Mouse (Mus musculus): ENCODE results near the gene Fmnl1. TPM values are rescaled to one million over a fixed set of nuclear protein-coding genes. Genes with fewer than 3 reads are reported as not detected.

The Fmnl1 gene
- polyA plus RNA-seq, 1 experiment from 2014 or later = 5.9 TPM

DNA sequence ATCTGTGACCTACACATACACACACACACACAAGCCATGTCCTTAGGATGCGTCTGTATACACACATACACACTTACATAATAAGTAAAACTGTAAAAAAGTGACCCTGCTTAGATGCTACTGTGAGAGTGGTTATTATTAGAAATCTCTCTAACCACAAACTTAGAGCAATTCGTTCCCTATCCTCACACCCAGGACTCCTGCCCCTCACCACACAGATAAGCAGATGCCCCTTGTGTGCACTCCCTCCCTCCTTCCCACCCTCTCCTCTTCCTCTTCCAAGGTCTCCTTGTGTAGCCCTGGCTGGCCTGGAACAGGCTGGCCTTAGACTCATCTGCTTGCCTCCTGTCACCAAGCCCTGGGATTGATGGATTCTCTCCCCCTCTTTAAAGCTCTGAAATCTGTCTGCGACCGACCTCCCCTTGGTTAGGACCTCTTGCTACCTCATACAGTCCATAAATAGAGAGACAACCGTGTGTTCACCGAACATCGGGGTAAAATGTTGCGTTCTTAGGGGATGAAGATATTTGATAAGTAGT is 34.8 kb upstream of the Fmnl1 start:
- Histone ChIP-seq H3K27me3 (ENCODE audit: insufficient read depth, low read length) (no peaks in the 10 kb centered on the region), H3K27ac (ENCODE audit: low read depth) (no peak overlapping the region), H3K4me2 (ENCODE audit: low read depth, low read length) (no peak overlapping the region), H3K4me3 (ENCODE audit: low read depth, low read length) (no peak overlapping the region), H3K9me3 (ENCODE audit: low read length) (no peaks in the 10 kb centered on the region), H3K4me1 (ENCODE audit: insufficient read depth) (peaks cover 25% of the 10 kb centered on the region), H3K36me3 (replicated peaks; ENCODE audit: insufficient read depth, low read length) (no peaks in the 10 kb centered on the region), H3K9ac (replicated peaks) (0 out of 2 replicates have a peak overlapping the region, but pooled peaks have one; percentile 30)
- DNase-seq (no peak), ATAC-seq (no peak)
- TF ChIP-seq EP300 (IDR thresholded peaks at IDR 0.05; ENCODE audit: low read depth) = peak; percentile 43
- no peak for TF ChIP-seq CTCF (IDR thresholded peaks at IDR 0.05; ENCODE audit: low read depth)
- 37% methylated on average over 8 of the region's 8 CpGs for WGBS (ENCODE audit: insufficient replicate concordance)

DNA sequence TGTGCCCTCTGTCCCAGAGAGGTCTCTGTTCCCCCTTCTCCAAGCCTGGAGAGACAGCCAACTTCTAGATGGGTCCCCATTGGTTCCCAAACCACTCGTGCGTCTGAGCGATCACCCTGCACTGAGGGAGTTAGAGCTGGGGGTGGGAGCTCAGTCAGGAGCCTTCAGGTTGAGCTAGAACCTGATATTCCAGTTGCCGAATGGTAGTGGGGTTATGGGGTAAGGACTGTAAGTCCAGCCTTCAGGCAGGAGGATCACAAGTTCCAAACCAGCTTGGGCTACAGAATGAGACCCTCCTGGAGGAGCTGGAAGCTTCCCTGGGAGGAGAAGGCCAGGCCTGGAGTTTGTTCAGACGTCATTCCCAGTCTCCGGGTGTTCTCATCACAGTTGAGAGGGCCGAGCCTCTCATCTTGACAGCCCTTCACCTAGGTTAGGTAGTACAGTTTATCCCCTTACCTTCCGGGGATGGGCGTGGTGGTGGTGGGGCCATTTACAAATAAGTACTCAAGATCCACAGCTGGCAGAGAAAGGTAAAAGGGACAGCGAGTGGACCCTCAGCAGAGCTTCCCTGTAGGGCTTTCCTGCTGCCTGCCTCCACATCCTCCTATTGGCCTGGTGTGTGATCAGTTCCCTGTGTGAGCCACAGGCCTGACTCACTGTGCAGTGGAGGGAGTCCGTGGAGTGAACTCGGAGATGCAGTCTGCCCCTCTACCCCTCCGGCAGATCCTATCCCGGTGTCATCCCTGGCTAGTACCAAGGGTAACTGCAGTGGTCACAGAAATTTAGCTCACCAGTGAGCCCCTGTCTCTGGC is 30.8 kb upstream of the Fmnl1 start:
- no peak for TF ChIP-seq CTCF (IDR thresholded peaks at IDR 0.05; ENCODE audit: low read depth)
- TF ChIP-seq EP300 (IDR thresholded peaks at IDR 0.05; ENCODE audit: low read depth) = no peak
- Histone ChIP-seq H3K36me3 (replicated peaks; ENCODE audit: insufficient read depth, low read length) (no peaks in the 10 kb centered on the region), H3K27ac (ENCODE audit: low read depth) (peak overlapping the region; percentile 64), H3K4me2 (ENCODE audit: low read depth, low read length) (no peak overlapping the region), H3K4me3 (ENCODE audit: low read depth, low read length) (no peak overlapping the region), H3K9me3 (ENCODE audit: low read length) (no peaks in the 10 kb centered on the region), H3K4me1 (ENCODE audit: insufficient read depth) (peaks cover 22% of the 10 kb centered on the region), H3K27me3 (ENCODE audit: insufficient read depth, low read length) (no peaks in the 10 kb centered on the region), H3K9ac (replicated peaks) (no peak overlapping the region)
- DNase-seq (no peak), ATAC-seq (no peak)
- WGBS (ENCODE audit: insufficient replicate concordance) = 86% methylated on average over 14 of the region's 14 CpGs

DNA sequence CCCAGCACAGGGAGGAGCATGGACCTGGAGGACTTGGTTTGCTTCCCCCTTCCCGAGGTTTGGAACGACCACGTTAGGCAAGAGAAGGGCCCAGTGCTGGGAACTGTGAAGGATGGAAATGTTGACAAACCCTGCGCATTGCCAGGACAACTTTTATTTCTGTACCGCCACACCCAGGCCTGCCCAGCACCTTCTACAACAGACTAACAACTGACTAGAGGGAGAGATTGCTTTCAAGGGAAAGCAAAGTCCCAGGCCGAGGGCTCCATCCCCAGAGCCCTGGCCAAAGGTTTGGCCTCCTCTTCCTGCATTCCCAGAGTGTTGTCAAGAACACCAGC is 30.2 kb upstream of the Fmnl1 start:
- H3K27ac ChIP-seq (ENCODE audit: low read depth) = peak overlapping the region; percentile 64
- no peaks in the 10 kb centered on the region for H3K36me3 ChIP-seq (replicated peaks; ENCODE audit: insufficient read depth, low read length)
- H3K27me3 ChIP-seq (ENCODE audit: insufficient read depth, low read length) = no peaks in the 10 kb centered on the region
- H3K9me3 ChIP-seq (ENCODE audit: low read length) = no peaks in the 10 kb centered on the region
- WGBS (ENCODE audit: insufficient replicate concordance) = 64% methylated on average over 6 of the region's 6 CpGs
- DNase-seq (no peak), ATAC-seq (no peak)
- no peak overlapping the region for H3K9ac ChIP-seq (replicated peaks)
- TF ChIP-seq EP300 (IDR thresholded peaks at IDR 0.05; ENCODE audit: low read depth) (no peak), CTCF (IDR thresholded peaks at IDR 0.05; ENCODE audit: low read depth) (no peak)
- no peak overlapping the region for H3K4me2 ChIP-seq (ENCODE audit: low read depth, low read length)
- H3K4me3 ChIP-seq (ENCODE audit: low read depth, low read length) = no peak overlapping the region
- H3K4me1 ChIP-seq (ENCODE audit: insufficient read depth) = peaks cover 20% of the 10 kb centered on the region

DNA sequence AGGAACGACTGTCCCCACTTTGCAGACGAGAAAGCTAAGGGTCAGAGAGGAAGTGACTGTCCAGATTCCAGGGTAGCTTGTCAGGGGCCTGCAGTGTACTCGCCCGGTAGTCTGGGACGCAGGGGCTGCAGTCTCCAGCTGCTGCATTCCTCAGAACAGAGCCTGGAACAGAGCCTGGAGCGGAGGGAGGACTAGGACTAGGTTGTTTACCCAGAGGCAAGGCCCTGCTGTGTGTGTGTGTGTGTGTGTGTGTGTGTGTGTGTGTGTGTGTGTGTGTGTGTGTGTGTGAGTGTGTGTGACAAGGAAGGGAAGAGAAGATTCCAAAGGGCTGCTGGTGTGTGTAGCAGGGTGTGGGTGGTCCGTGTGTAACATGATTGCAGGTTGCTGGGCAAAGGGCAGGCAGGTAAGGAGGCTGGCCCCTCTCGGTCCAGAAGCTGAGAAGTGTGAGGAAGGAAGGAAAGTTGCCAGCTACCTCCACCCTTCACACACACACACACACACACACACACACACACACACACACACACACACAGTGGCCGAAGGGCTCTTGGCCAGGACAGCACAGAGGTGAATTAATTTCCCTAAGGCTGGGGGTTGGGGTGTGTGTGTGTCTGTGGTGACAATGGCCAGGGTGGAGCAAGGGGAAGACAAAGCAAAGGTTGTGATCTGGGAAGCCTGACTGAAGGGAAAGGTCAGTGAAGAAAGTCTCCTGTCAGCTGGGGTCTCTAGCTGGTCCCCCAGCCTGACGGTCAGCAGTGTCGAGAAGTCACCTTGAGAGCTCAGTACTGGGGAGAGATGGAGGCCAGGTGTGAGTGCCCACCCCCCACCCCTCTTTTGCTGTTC is 29.6 kb upstream of the Fmnl1 start:
- Histone ChIP-seq H3K9me3 (ENCODE audit: low read length) (no peaks in the 10 kb centered on the region), H3K9ac (replicated peaks) (no peak overlapping the region), H3K4me1 (ENCODE audit: insufficient read depth) (peaks cover 20% of the 10 kb centered on the region), H3K4me2 (ENCODE audit: low read depth, low read length) (no peak overlapping the region), H3K27ac (ENCODE audit: low read depth) (peak overlapping the region; percentile 64), H3K4me3 (ENCODE audit: low read depth, low read length) (no peak overlapping the region), H3K27me3 (ENCODE audit: insufficient read depth, low read length) (no peaks in the 10 kb centered on the region), H3K36me3 (replicated peaks; ENCODE audit: insufficient read depth, low read length) (no peaks in the 10 kb centered on the region)
- peak; percentile 34 for ATAC-seq
- no peak for TF ChIP-seq EP300 (IDR thresholded peaks at IDR 0.05; ENCODE audit: low read depth)
- TF ChIP-seq CTCF (IDR thresholded peaks at IDR 0.05; ENCODE audit: low read depth) = no peak
- DNase-seq = no peak
- WGBS (ENCODE audit: insufficient replicate concordance) = 38% methylated on average over 11 of the region's 11 CpGs

DNA sequence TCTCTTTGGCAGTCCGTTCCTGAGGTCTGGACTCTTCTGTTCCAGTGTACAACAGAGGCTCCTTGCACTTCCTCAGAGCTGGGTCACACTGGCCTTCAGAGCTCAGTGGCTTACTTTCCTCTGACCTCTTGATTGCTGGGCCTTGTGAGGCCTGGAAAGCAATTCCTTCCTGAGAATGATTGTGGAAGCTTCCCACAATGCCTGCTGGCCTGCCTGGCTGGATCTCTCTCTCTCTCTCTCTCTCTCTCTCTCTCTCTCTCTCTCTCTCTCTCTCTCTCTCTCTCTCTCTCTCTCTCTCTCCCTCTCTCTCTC is 29.0 kb upstream of the Fmnl1 start:
- Histone ChIP-seq H3K9ac (replicated peaks) (no peak overlapping the region), H3K9me3 (ENCODE audit: low read length) (no peaks in the 10 kb centered on the region), H3K27me3 (ENCODE audit: insufficient read depth, low read length) (no peaks in the 10 kb centered on the region), H3K4me3 (ENCODE audit: low read depth, low read length) (no peak overlapping the region), H3K4me1 (ENCODE audit: insufficient read depth) (peaks cover 24% of the 10 kb centered on the region), H3K27ac (ENCODE audit: low read depth) (peak overlapping the region; percentile 64), H3K4me2 (ENCODE audit: low read depth, low read length) (no peak overlapping the region), H3K36me3 (replicated peaks; ENCODE audit: insufficient read depth, low read length) (no peaks in the 10 kb centered on the region)
- ATAC-seq (peak; percentile 25; the same call in 1 of the 2 replicates), DNase-seq (no peak)
- 50% methylated on average over 1 of the region's 1 CpGs for WGBS (ENCODE audit: insufficient replicate concordance)
- TF ChIP-seq CTCF (IDR thresholded peaks at IDR 0.05; ENCODE audit: low read depth) = no peak
- no peak for TF ChIP-seq EP300 (IDR thresholded peaks at IDR 0.05; ENCODE audit: low read depth)

Measured in liver, postnatal 0 days (tissue).